Mouse (Mus musculus) embryonic facial prominence, embryonic 11.5 days (tissue): Measurements from ENCODE around the gene Nptn. TPM values are rescaled to one million over a fixed set of nuclear protein-coding genes. Genes with fewer than 3 reads are reported as not detected.

Experiments
- polyA plus RNA-seq: library from polyadenylated mRNA; unstranded; fragments of >200 nt; fragmentation: Nextera tagmentation; extraction: Ambion mirVana; gene quantifications from 2 replicates; pipeline ENCODE4 v1.2.1, GENCODE M21; 2014

Nptn gene
- polyA plus RNA-seq, 1 experiment from 2014 or later, result 73.6 TPM

Other genes with a start within 250 kb of the Nptn start
- gene Tbc1d21, start 211.8 kb upstream of the Nptn start, polyA plus RNA-seq, result not detected in 2 replicates
- 2.1 and 2.8 TPM in 2 replicates for gene Insyn1, start 93.6 kb upstream of the Nptn start, polyA plus RNA-seq
- 42.8 and 46.9 TPM in 2 replicates for gene Cd276, start 26.8 kb upstream of the Nptn start, polyA plus RNA-seq
- gene Rec114, start 161.7 kb downstream of the Nptn start, polyA plus RNA-seq, result 1.9 and 2.0 TPM in 2 replicates
- 0.39 and 0.41 TPM in 2 replicates for gene Hcn4, start 241.2 kb downstream of the Nptn start, polyA plus RNA-seq